Mouse (Mus musculus) monocyte, adult 5-6 weeks (primary cell): Measurements from ENCODE around the gene C87499. TPM values are rescaled to one million over a fixed set of nuclear protein-coding genes. Genes with fewer than 3 reads are reported as not detected.

Source experiments
- ATAC-seq: fragments of 153-309, 156-312 bp; replicated peaks from 2 replicates; pipeline ENCODE4 v1.8.0; 2017; ENCODE audit warnings: mild to moderate bottlenecking; ENCODE audit not compliant: low TSS enrichment, insufficient number of reproducible peaks, severe bottlenecking, poor library complexity, low FRiP score
- total RNA-seq: library from RNA; stranded (forward); fragments of 200-1000, 200-491, 200-594 nt; gene quantifications from 3 replicates; pipeline ENCODE4 v1.2.3, GENCODE M21; 2017

C87499 gene
- not detected in 3 replicates for total RNA-seq

DNA sequence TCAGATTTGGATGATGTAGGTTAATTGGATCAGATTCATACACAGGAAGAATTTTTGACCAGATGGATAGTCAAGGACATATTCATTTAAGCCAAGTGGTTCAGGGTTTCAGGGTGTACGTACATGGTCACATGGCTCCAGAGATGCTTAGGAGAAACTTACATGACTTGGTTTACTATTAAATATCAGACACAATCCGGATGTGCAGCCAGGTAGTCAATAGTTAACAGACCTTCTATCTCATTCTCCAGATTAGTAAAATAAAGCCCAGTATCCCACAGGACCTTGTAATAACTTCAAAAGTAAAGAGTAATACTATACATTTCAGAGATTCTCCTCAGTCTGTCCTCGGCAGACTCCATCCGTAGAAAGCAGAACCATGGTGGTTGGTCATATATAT lies at the start of gene C87499:
Gene C87499, minus strand, starts transcription at position 101 of the 400 bp plus-strand sequence.
- no peak for ATAC-seq

DNA sequence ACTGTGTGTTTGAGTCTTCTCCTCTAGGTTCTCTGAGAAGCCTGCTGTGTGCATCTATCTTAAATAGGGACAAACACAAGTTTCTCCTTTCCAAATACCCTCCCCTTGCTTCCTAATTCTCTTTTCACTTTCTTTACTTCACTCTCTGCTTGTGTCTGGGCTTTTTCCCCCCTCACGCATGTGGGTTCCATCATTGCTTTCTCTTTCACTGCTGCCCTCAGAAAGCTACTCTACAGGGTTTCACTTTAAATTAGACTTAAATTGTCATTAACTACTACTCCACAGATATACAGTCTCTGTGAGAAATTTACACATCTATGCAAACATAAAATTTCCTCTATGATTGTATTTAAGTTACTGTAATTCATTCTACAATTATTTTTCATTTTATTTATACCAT lies 49.6 kb upstream of the C87499 start, which contains the start of gene Ifna2:
Gene Ifna2, minus strand, starts transcription at position 101 of the 400 bp plus-strand sequence.
- ATAC-seq = no peak

DNA sequence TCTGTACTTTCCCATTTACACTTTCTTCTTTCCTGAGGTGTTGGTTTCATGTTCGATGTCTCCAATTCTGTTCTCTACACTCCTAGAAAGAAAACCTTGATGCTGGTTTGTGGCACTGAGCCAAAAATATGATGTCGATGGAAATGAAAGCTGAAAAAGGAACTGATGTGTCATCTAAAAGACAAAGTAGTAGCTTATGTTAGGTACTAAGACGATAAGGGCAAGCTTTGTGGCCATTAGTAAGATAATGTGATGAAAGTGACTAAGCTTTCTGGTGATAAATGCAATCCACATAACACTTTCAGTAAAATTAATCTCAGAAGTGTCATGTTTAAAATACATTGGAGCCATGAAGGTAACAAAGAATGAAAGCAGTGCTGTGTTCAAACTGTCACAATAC lies 47.1 kb upstream of the C87499 start:
- no peak for ATAC-seq

DNA sequence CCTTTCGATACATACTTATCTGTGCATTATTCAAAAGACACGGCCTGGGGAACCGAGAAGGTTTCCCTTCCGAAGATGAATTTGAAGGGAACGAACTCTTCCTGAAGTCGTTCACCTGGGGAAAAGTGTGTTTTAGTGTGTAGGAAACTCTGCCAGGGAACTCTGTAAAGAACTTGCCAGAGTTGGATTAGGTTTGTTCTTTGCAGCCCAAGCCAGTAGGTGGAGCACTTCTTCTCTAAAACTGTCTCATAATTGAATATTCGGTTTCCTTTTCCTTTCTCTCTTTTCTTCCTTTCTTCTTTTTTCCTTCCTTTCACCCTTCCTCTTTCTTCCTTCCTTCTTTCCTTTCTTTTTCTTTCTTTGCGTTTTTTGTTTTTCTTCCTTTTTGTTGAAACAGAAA lies 46.2 kb upstream of the C87499 start:
- ATAC-seq = no peak

DNA sequence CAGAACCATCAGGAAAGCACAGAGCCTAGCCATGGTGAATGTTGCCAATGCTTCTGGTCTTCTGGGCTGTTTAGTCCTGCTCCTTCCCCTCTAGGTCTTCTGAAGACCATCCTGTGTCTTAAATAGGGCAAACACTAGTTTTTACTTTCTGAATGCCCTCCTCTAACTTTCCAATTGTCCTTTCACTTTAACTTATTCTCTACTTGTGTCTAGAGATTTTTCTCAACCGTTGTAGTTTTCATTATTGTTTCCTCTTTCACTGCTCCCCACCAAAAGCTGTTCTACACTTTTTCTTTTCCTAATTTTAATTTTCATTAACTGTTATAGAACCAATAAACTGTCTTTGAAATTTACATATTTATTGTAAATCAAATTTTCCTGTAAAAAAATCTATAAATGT lies 42.6 kb upstream of the C87499 start, which contains the start of gene Ifna16:
Gene Ifna16, minus strand, starts transcription at position 101 of the 400 bp plus-strand sequence.
- ATAC-seq = no peak

DNA sequence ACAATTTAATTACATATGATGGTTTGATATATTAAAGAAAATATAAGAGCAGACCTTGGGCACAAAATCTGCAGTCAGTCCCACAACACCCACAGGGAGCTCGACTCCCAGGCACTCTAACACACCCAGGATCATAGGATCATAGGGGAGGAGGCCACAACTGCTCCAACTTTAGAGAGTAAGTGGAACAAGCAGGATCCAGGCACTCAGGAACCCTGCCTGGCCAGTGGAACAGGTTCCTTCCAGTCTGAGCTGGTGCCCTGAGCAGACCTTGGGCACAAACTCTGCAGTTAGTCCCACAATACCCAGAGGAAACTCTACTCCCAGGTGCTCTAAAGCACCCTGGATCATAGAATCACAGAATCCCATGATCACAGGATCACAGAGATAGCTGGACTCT lies 21.2 kb upstream of the C87499 start:
- no peak for ATAC-seq

DNA sequence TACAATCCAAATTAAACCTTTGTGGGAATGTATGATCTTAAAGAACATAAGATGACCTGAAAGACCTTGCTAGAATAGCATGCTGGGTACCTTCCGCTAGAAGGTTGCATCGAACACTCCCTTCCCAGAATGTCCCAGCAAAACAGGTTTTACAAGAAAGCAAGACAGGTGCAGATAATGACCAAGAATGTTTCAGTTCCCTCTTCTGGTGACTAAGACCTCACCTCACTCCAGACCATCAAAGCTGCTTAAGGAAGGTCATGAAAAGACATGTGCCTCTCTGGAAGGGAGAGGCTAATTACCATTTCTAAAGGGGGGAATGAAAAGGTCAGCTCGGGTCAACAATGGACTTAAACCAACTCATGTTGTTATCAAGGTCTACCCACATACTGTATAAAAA lies 19.4 kb upstream of the C87499 start:
- no peak for ATAC-seq

DNA sequence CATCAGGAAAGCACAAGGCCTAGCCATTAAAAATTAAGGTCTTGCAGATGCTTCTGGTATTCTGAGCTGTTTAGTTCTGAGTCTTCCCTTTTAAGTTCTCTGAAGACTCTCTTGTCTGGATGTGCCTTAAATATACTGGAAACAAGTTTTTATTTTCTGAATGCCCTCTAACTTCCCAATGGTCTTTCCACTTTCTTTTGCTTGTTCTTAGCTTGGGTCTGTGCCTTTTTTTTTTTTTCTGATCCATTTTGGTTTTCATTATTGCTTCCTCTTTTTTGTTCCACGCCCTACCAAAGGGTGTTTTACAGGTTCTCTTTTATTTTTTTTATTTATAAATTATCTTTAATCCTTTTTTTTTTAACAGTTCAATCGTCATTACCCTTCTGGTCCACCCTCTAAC lies 10.1 kb upstream of the C87499 start, which contains the start of gene Ifna13:
Gene Ifna13, minus strand, starts transcription at position 101 of the 400 bp plus-strand sequence.
- ATAC-seq = no peak

DNA sequence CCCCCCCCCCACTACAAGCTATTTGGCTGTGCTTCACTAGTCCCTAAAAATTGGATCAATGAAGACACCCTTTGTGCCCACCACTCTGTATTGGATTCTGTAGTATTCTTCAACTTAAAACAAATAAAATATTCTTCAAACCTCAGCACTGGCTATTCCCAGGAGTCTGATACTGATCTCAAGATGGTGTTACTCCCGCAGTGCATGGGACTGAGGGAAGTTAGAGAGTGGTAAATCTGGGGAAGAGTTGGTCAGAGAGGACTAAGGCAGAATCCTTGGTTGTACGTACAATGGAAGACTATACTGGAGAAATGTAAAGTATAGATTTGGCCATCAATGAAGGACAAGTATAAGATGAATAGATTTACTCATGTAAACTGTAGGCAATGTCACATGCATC lies 8.3 kb upstream of the C87499 start:
- no peak for ATAC-seq

DNA sequence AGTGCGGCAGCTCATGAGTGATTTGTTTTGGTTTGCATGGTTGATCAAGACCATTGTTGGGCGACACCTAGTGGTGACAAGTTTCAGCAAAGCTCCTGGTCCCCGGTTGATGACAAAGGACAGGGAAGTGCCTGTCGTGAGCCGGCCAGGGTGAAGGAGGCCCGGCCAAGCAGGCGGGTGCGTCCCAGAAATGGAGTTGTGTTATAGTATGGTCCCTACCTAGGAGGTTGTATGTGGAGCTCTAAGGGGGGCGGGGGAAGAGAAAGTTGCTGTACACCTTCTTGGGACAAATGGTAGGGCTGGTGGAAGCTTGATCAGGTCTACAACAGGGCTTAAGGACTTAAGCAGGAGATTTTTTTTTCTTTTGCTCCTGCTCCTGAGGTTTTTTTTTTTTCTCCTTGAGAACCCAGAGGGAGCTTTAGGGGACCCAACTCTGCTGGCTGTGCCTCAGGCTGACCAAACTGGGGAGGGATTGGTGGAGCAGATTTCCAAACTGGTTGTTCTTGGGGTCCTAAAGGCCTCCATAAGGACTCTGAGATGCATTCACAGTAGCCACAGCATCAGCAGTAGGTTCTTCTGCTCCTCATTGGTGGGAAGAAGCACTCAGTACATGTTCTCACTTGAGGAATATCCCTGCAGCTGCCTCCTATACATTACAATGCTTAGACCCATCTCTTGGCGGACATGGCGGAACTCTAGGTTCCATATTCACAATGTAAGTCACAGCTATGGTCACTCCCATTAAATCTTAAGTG lies 7.0 kb upstream of the C87499 start:
- ATAC-seq = peak; percentile 100

DNA sequence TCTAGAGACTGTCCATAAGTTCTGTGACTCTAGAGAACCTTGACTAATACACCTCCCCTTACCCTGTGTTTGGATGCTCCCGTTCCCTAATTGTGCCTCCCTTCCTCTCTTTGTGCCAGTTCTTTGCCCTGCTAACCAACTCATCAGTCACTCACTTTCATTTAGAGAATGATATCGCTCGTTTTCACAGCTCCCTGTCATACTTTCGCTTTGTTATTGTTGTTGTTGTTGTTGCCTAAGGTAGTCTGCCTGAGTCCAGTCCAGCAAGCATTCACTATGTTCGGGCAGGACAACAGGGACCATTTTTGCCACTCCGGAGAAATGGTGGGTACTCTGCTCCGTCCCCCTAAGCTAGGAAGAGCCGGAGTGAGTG lies 6.5 kb upstream of the C87499 start:
- ATAC-seq = no peak

DNA sequence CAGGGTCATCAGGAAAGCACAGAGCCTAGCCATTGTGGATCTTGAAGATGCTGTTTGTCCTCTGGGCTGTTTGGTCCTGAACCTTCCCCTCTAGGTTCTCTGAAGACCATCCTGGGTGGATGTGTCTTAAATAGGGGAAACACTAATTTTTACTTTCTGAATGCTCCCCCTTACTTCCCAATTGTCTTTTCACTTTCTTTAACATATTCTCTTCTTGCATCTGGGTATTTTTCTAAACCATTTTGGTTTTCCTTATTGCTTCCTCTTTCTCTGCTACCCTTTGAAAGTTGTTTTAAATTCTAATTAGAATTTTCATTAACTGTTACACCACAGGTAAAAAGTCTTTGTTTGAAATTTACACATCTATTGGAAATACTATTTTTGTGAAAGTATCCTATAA lies 30.9 kb downstream of the C87499 start, which contains the start of gene Ifna12:
Gene Ifna12, minus strand, starts transcription at position 101 of the 400 bp plus-strand sequence.
- ATAC-seq = no peak

DNA sequence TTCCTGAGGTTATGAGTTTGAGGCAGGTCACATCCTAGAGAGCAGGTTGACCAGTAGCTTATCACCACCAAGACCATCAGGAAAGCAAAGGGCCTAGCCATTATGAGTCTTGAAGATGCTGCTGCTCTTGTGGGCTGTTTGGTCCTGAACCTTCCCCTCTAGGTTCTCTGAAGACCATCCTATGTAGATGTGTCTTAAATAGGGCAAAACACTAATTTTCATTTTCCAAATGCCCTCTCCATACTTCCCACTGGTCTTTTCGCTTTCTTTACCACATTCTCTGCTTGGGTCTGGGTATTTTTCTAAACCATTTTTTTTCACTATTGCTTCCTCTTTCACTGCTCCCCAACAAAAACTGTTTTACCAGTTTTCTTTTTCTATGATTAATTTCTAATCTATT lies 41.9 kb downstream of the C87499 start, which contains the start of gene Ifna9:
Gene Ifna9, minus strand, starts transcription at position 101 of the 400 bp plus-strand sequence.
- no peak for ATAC-seq

Other genes with a start within 250 kb of the C87499 start
- gene Hacd4, start 195.5 kb downstream of the C87499 start, total RNA-seq = 23.0 to 31.7 TPM (median 30.7 TPM) in 3 replicates
- not detected in 3 replicates for gene Ifnb1, start 111.6 kb downstream of the C87499 start, total RNA-seq
- gene Ifna15, start 76.2 kb downstream of the C87499 start, total RNA-seq = not detected in 3 replicates
- not detected in 3 replicates for gene Ifna14, start 62.6 kb downstream of the C87499 start, total RNA-seq
- gene Ifna9, start 42.0 kb downstream of the C87499 start, total RNA-seq = not detected in 3 replicates
- not detected in 3 replicates for gene Ifna12, start 31.0 kb downstream of the C87499 start, total RNA-seq
- not detected in 3 replicates for gene Ifna13, start 10.0 kb upstream of the C87499 start, total RNA-seq
- not detected in 3 replicates for gene Ifna16, start 42.5 kb upstream of the C87499 start, total RNA-seq
- not detected in 3 replicates for gene Ifna2, start 49.5 kb upstream of the C87499 start, total RNA-seq
- 0.43 TPM in 1 of 3 replicates, not detected in the others for gene Ifnab, start 56.9 kb upstream of the C87499 start, total RNA-seq
- 0.49 to 2.0 TPM in 2 of 3 replicates, not detected in the other for gene Gm26566, start 87.4 kb upstream of the C87499 start, total RNA-seq
- gene Klhl9, start 88.1 kb upstream of the C87499 start, total RNA-seq = 43.5 to 56.6 TPM (median 49.0 TPM) in 3 replicates
- gene Gm13271, start 120.5 kb upstream of the C87499 start, total RNA-seq = not detected in 3 replicates
- not detected in 3 replicates for gene Gm13283, start 125.7 kb upstream of the C87499 start, total RNA-seq
- gene Gm13290, start 139.4 kb upstream of the C87499 start, total RNA-seq = not detected in 3 replicates
- not detected in 3 replicates for gene Gm13289, start 142.5 kb upstream of the C87499 start, total RNA-seq
- gene Gm13272, start 145.4 kb upstream of the C87499 start, total RNA-seq = not detected in 3 replicates
- gene Ifnz, start 147.7 kb upstream of the C87499 start, total RNA-seq = not detected in 3 replicates
- not detected in 3 replicates for gene Gm13276, start 151.3 kb upstream of the C87499 start, total RNA-seq
- not detected in 3 replicates for gene Gm13277, start 154.2 kb upstream of the C87499 start, total RNA-seq
- gene Gm13278, start 157.1 kb upstream of the C87499 start, total RNA-seq = not detected in 3 replicates
- not detected in 3 replicates for gene Gm13275, start 160.1 kb upstream of the C87499 start, total RNA-seq
- not detected in 3 replicates for gene Gm13279, start 163.0 kb upstream of the C87499 start, total RNA-seq
- gene Gm13285, start 165.3 kb upstream of the C87499 start, total RNA-seq = not detected in 3 replicates
- gene Gm13287, start 168.8 kb upstream of the C87499 start, total RNA-seq = not detected in 3 replicates
- 0.29 TPM in 1 of 3 replicates, not detected in the others for gene Gm13288, start 171.1 kb upstream of the C87499 start, total RNA-seq
- gene Ifna7, start 181.8 kb upstream of the C87499 start, total RNA-seq = not detected in 3 replicates
- not detected in 3 replicates for gene Ifna11, start 185.5 kb upstream of the C87499 start, total RNA-seq
- gene Ifna6, start 193.0 kb upstream of the C87499 start, total RNA-seq = not detected in 3 replicates
- gene Ifna5, start 201.1 kb upstream of the C87499 start, total RNA-seq = not detected in 3 replicates
- not detected in 3 replicates for gene Ifna4, start 207.4 kb upstream of the C87499 start, total RNA-seq
- gene Ifna1, start 215.7 kb upstream of the C87499 start, total RNA-seq = not detected in 3 replicates
- gene Ifne, start 245.8 kb upstream of the C87499 start, total RNA-seq = not detected in 3 replicates